Mouse (Mus musculus) embryonic facial prominence, embryonic 12.5 days (tissue): ENCODE measurements around the gene Psg22. TPM values are rescaled to one million over a fixed set of nuclear protein-coding genes. Genes with fewer than 3 reads are reported as not detected.
"Not testable (repeated sequence)": the region's sequence is repeated elsewhere in the genome, so short reads cannot be mapped to it uniquely, and the experiment has no call there.

Experiments
- ATAC-seq: fragments of 200-750 bp; cut with Nextera tagmentation; 2 replicates; pipeline ENCODE4 v1.8.0; 2017; ENCODE audit not compliant: insufficient number of reproducible peaks, insufficient read depth, low FRiP score, low TSS enrichment
- H3K27ac ChIP-seq: fragments of 300-500 bp; sonication (generic); 2 replicates; pipeline ENCODE4 v1.5.1; 2016; ENCODE audit warnings: mild to moderate bottlenecking
- H3K27me3 ChIP-seq: fragments of 300-500 bp; sonication (generic); 2 replicates; pipeline ENCODE4 v1.6.1; 2016; ENCODE audit warnings: mild to moderate bottlenecking, moderate library complexity
- H3K36me3 ChIP-seq: fragments of 300-500 bp; sonication (generic); 2 replicates; pipeline ENCODE4 v1.6.1; 2016; ENCODE audit warnings: mild to moderate bottlenecking
- H3K4me1 ChIP-seq: fragments of 300-500 bp; sonication (generic); 2 replicates; pipeline ENCODE4 v1.6.1; 2016
- H3K4me2 ChIP-seq: fragments of 300-500 bp; sonication (generic); replicated peaks from 2 replicates; pipeline ENCODE4 v1.6.1; 2016; ENCODE audit warnings: mild to moderate bottlenecking, moderate library complexity
- H3K4me3 ChIP-seq: fragments of 300-500 bp; sonication (generic); 2 replicates; pipeline ENCODE4 v1.5.1; 2016; ENCODE audit warnings: mild to moderate bottlenecking
- H3K9ac ChIP-seq: fragments of 300-500 bp; sonication (generic); 2 replicates; pipeline ENCODE4 v1.6.1; 2016; ENCODE audit warnings: mild to moderate bottlenecking, moderate library complexity
- H3K9me3 ChIP-seq: fragments of 300-500 bp; sonication (generic); 2 replicates; pipeline ENCODE4 v1.6.1; 2016; ENCODE audit warnings: mild to moderate bottlenecking, moderate library complexity
- WGBS: fragments of 180-500 bp; shearing (Covaris S2); methylation state at CpG from one replicate; pipeline ENCODE4 v1.1.7; 2016; 5-methylcytosine and 5-hydroxymethylcytosine counted together
- polyA plus RNA-seq: library from polyadenylated mRNA; unstranded; fragments of >200 nt; fragmentation: Nextera tagmentation; extraction: Ambion mirVana; gene quantifications from 2 replicates; pipeline ENCODE4 v1.2.1, GENCODE M21; 2016

The Psg22 gene
- polyA plus RNA-seq, 1 experiment from 2014 or later, result not detected

DNA sequence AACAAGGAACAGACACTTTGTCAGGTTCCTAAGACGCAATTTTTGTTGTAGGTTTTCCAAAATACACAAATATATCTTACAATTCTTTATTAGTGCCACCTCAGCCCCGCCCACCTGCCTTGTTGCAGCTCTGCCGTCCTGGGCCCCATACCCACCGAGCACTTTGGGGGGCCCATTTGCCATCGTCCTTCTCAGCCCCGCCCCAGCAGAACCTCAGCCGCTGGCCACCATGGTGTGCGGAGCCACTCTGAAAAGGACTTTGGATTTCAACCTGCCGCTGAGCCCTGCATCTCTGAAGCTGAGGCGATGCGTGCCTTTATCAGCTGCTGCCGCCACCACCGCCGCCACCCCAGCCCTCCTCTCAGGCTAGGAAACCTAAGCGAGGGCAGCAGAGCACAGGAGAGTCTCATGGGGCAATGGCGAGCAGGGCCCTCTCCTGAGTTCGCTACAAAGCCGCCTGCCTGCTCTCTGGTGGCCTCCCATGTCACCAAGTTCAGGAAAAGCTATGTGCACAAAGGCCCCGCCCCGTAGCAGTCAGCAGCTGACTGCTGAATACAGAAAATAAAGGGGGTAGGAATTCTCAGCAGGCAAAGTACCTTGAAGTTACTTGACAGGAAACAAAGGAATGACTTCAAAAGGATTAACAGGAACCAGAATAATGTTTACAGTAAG is 28.4 kb downstream of the Psg22 start:
- Histone ChIP-seq H3K4me2 (peak overlapping the region; percentile 31), H3K27ac (no peak overlapping the region), H3K9me3 (0 out of 2 replicates have a peak, but pooled peaks cover 3% of the 10 kb centered on the region), H3K4me1 (no peaks in the 10 kb centered on the region), H3K36me3 (no peaks in the 10 kb centered on the region), H3K27me3 (peaks cover 22% of the 10 kb centered on the region), H3K4me3 (peak overlapping the region; percentile 11; the same call in 1 of the 2 replicates), H3K9ac (no peak overlapping the region)
- WGBS, result 9% methylated on average over 20 of the region's 20 CpGs
- ATAC-seq, result no peak

DNA sequence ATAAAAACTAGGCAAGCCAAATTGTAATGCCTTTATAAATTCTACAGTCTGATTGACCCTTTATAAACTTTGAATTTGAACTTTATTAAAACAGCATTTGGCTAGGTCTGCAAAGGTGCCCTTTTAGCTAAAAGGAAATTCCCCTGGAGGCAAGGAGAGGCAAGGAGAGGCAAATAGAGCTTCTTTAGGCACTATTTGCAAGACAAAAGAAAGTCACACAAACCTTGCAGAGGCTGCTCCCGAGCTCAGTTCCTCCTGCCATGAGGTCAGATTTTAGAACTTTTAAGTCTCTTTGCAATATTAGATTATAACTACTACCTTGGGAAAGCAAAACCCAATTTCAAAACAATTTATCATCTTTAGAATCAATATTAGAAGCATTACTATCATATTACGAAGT is 29.5 kb downstream of the Psg22 start:
- WGBS, result 32% methylated on average over 2 of the region's 2 CpGs
- H3K9me3 ChIP-seq, H3K27ac ChIP-seq, H3K9ac ChIP-seq, H3K4me1 ChIP-seq, H3K4me3 ChIP-seq, H3K4me2 ChIP-seq, H3K36me3 ChIP-seq, ATAC-seq: not testable (repeated sequence)
- H3K27me3 ChIP-seq, result peaks cover 22% of the 10 kb centered on the region

DNA sequence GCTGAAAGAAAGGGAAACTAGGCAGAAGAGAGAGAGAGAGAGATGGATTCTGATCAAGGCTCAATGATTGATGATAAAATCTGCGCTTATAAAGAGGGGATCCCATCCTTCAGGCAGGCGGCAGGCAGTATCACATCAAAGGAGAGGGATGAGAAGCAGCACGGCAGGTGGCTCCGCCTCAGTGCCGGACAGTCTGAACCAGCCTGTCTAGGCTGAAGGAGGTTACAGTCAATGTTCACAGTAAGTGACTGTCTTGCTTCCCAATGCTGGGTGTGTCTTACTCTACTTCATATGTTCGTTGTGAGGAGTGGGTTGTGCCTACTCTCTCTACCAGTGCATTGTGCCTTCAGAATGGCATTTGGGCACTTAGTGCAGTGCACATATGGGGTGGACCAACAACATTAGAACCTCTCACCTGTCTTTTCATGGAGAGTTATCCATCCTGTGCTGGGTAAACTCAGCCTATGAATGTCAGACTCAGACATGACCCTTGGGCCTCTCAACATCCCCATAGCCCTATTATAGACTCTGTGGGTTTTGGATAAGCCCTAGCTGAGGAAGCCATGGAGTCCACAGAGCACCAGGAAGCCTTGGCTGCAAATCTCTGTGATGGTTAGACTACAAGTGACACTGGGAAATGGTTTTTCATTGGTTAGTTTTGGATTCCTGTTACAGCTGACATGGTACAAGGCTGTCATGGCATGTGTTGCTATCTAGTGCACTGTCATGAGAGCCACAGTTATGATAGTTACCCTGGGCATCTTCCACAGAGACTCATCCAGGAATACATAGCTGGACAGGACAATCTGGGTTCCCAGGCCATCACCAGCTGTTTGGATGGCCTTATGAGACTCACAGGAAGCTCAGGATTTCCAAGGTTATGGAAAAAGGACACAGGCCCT is 31.4 kb downstream of the Psg22 start:
- H3K27ac ChIP-seq, result no peak overlapping the region
- H3K4me1 ChIP-seq, result no peaks in the 10 kb centered on the region
- H3K9ac ChIP-seq, result no peak overlapping the region
- ATAC-seq, result 0 out of 2 replicates have a peak, but pooled peaks have one; percentile 22
- 0 out of 2 replicates have a peak, but pooled peaks cover 3% of the 10 kb centered on the region for H3K9me3 ChIP-seq
- H3K4me3 ChIP-seq, result no peak overlapping the region
- 12% methylated on average over 6 of the region's 6 CpGs for WGBS
- H3K27me3 ChIP-seq, result peaks cover 22% of the 10 kb centered on the region
- H3K4me2 ChIP-seq, result no peak overlapping the region
- H3K36me3 ChIP-seq, result no peaks in the 10 kb centered on the region

DNA sequence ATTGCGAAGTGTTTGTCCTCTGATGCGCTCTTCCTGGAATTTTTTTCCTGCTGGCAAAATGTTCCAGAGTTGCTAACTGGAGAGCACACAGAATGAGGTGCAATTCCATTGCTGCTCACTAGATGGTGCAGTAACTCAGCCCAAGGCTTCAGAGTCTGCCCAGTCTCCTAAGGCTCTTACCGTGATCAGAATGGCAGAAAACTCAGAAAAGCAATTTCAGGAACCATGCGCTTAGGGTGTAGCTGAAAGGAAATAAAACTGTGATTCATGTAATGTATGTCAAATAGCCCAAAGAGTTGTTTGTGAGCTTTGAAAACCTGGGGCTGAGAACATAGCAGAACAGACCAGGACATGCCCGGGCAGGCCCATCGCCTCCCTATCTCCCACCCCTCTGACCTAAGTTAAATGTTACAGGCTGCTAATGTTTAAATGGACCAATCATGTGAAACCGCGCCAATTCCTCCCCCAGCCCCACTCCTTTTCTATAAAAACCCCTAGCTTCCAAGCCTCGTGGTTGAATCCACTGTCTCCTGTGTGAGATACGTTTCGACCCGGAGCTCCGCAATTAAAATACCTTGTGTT is 32.1 kb downstream of the Psg22 start:
- peaks cover 22% of the 10 kb centered on the region for H3K27me3 ChIP-seq
- H3K36me3 ChIP-seq, H3K4me2 ChIP-seq, ATAC-seq, H3K9ac ChIP-seq, H3K9me3 ChIP-seq, H3K27ac ChIP-seq, H3K4me3 ChIP-seq, H3K4me1 ChIP-seq: not testable (repeated sequence)
- WGBS, result 52% methylated on average over 11 of the region's 13 CpGs

DNA sequence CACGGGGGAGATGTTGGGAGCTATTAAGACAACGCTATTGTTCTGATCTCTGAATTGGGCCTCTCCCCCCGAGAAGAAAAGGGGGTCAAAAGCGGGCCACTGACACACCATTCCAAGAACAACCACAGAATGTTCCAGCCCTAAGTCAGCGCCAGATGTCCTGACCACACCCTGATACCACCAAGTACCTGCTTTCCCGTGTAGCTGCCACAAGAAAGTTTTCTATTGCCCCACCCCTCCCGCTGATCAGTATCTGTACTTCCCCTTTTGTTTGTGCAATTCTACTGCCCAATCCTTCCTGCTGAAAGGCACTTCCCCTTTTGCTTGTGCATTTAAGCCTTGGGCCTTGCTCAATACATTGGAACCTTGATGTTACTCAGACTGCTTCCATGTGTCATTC is 42.3 kb downstream of the Psg22 start:
- not testable (repeated sequence) for H3K4me1 ChIP-seq, H3K4me3 ChIP-seq, ATAC-seq, H3K9me3 ChIP-seq, H3K9ac ChIP-seq, H3K27me3 ChIP-seq, H3K4me2 ChIP-seq, H3K36me3 ChIP-seq, H3K27ac ChIP-seq
- 91% methylated on average over 7 of the region's 7 CpGs for WGBS

DNA sequence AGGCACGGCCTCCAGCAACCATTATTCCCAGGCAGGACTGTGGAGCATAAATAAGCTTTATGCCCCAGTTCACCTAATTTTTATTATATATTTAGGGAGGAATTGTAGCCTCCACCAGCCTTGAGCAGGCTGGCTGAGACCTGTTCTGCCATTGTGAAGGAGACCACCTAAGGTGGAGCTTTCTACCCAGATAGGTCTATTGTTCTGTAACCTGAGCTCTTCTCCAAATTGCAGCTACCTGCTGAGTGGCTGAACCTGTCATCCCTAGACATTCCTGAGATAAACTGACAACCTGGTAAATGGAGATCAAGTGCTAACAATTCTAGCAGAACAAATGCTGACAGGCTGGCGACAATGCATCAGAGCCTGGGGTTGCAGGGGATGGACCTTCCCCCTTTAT is 45.0 kb downstream of the Psg22 start:
- not testable (repeated sequence) for H3K4me1 ChIP-seq, H3K9ac ChIP-seq, H3K4me2 ChIP-seq, H3K36me3 ChIP-seq, H3K27me3 ChIP-seq, H3K9me3 ChIP-seq, H3K4me3 ChIP-seq, H3K27ac ChIP-seq
- WGBS, result 0% methylated on average over 1 of the region's 2 CpGs
- peak; percentile 56; the same call in 1 of the 2 replicates for ATAC-seq

Other genes starting within 250 kb of the Psg22 start
- not detected in 2 replicates for gene Psg26, start 233.9 kb upstream of the Psg22 start, polyA plus RNA-seq
- not detected in 2 replicates for gene Psg25, start 185.8 kb upstream of the Psg22 start, polyA plus RNA-seq
- not detected in 2 replicates for gene Psg27, start 150.8 kb upstream of the Psg22 start, polyA plus RNA-seq
- gene Psg23, start 101.6 kb upstream of the Psg22 start, polyA plus RNA-seq, result not detected in 2 replicates
- gene Psg21, start 61.4 kb upstream of the Psg22 start, polyA plus RNA-seq, result not detected in 2 replicates
- not detected in 2 replicates for gene Psg20, start 31.9 kb upstream of the Psg22 start, polyA plus RNA-seq
- gene Psg19, start 80.4 kb downstream of the Psg22 start, polyA plus RNA-seq, result not detected in 2 replicates
- gene Psg17, start 103.5 kb downstream of the Psg22 start, polyA plus RNA-seq, result not detected in 2 replicates
- 0.12 and 0.28 TPM in 2 replicates for gene Mill2, start 121.9 kb downstream of the Psg22 start, polyA plus RNA-seq
- gene Pglyrp1, start 153.2 kb downstream of the Psg22 start, polyA plus RNA-seq, result 1.1 and 2.0 TPM in 2 replicates
- gene Ccdc61, start 192.3 kb downstream of the Psg22 start, polyA plus RNA-seq, result 39.7 and 41.0 TPM in 2 replicates
- 1.1 TPM in 2 replicates for gene Nova2, start 207.8 kb downstream of the Psg22 start, polyA plus RNA-seq